Mouse (Mus musculus): Measurements from ENCODE around the gene Rnf130. TPM values are rescaled to one million over a fixed set of nuclear protein-coding genes. Genes with fewer than 3 reads are reported as not detected.

The Rnf130 gene
- polyA plus RNA-seq, 1 experiment from 2014 or later: 84.2 TPM

DNA sequence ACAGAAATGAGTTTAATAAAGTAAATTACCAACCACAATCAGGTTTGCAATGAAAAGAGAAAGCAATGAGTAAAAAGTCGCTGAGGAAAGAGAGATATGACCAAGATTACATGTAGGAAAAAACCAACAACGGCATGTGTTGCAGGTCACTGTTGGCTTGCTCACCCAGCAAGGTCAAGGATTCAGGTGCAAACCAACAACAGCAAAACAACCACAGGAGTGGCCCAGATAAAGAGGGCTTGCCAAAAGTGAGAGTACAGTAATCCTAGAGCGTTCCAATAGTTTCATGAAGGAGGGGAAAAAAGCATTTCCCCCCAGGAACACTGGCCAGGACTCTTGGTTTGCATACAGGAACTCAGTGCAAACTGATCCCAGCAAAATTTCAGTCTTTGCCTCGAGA lies 28.7 kb upstream of the Rnf130 start:
- no peak overlapping the region for H3K9ac ChIP-seq
- no peak overlapping the region for H3K27ac ChIP-seq
- WGBS: 79% methylated on average over 4 of the region's 4 CpGs
- H3K27me3 ChIP-seq: no peaks in the 10 kb centered on the region
- H3K4me2 ChIP-seq (replicated peaks): no peak overlapping the region
- no peak overlapping the region for H3K4me3 ChIP-seq
- no peak for ATAC-seq (ENCODE audit: low FRiP score)
- no peaks in the 10 kb centered on the region for H3K4me1 ChIP-seq
- no peaks in the 10 kb centered on the region for H3K36me3 ChIP-seq
- H3K9me3 ChIP-seq (replicated peaks): no peaks in the 10 kb centered on the region

DNA sequence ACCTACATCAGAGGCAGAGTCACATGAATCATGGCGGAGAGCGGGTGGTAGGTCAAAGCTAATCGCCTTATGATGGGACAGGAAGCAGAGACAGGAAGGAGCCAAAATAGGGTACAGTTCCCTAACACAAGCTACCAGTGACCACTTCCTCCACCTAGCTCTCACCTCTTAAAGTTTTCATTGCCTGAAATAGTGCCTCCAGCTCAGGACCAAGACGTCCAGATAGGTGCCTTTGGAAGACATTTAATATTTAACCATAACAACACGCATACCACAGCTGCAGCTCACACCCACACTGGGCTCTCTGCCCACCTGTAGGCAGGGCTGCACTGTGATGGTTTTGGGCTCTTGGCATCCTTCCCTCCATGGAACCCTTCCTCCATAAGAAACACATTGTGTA lies 27.8 kb upstream of the Rnf130 start:
- Histone ChIP-seq H3K4me2 (replicated peaks) (no peak overlapping the region), H3K9me3 (replicated peaks) (no peaks in the 10 kb centered on the region), H3K36me3 (no peaks in the 10 kb centered on the region), H3K4me1 (no peaks in the 10 kb centered on the region), H3K4me3 (no peak overlapping the region), H3K9ac (no peak overlapping the region), H3K27ac (no peak overlapping the region), H3K27me3 (no peaks in the 10 kb centered on the region)
- no peak for ATAC-seq (ENCODE audit: low FRiP score)
- WGBS: 87% methylated on average over 5 of the region's 5 CpGs

DNA sequence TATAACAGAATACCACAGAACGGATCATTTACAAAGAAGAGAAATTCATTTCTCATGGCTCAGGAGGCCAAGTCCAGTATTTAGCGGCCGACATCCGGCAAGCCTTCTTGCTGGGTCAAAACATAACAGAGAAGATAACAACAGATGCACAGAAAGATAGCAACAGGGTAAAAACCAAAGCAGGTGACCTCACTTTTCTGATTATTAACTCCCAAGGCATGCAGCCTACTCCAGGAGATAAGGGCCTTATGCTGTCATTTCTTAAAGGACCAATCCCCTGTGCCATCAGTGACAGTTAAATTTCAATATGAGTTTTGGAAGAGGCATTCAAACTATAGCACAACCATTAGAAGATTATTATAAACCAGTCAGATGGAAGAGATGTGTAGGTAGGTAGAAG lies 22.3 kb upstream of the Rnf130 start:
- no peaks in the 10 kb centered on the region for H3K27me3 ChIP-seq
- no peak for ATAC-seq (ENCODE audit: low FRiP score)
- WGBS: 94% methylated on average over 4 of the region's 4 CpGs

DNA sequence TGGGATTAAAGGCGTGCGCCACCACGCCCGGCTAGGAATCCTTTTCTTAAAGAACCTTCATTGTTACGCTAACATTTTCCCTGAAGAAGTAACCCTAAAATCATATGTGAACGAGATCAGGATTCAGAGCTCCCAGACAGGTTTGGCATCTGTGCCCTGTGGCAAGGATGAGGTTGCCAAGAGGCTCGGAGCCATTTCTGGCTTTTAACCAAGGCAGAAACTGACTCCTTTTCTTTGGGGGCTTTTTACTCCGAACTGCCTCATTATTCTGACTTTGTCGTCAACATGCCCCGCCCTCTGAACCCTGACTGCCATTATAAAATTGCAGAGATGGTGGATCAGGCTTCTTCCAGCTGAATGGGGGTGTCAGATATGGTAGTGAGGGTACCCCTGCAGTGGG lies 17.4 kb upstream of the Rnf130 start:
- H3K36me3 ChIP-seq: no peaks in the 10 kb centered on the region
- H3K9ac ChIP-seq: no peak overlapping the region
- no peaks in the 10 kb centered on the region for H3K4me1 ChIP-seq
- no peak overlapping the region for H3K4me3 ChIP-seq
- no peak overlapping the region for H3K4me2 ChIP-seq (replicated peaks)
- H3K9me3 ChIP-seq (replicated peaks): no peaks in the 10 kb centered on the region
- H3K27ac ChIP-seq: no peak overlapping the region
- no peak for ATAC-seq (ENCODE audit: low FRiP score)
- WGBS: 72% methylated on average over 10 of the region's 10 CpGs
- no peaks in the 10 kb centered on the region for H3K27me3 ChIP-seq

More for the DNA sequence above, 22.3 kb upstream of the Rnf130 start:
- Histone ChIP-seq H3K4me1 (no peaks in the 10 kb centered on the region), H3K9ac (no peak overlapping the region), H3K27ac (no peak overlapping the region), H3K36me3 (no peaks in the 10 kb centered on the region), H3K4me2 (replicated peaks) (no peak overlapping the region), H3K9me3 (replicated peaks) (no peaks in the 10 kb centered on the region), H3K4me3 (no peak overlapping the region)

DNA sequence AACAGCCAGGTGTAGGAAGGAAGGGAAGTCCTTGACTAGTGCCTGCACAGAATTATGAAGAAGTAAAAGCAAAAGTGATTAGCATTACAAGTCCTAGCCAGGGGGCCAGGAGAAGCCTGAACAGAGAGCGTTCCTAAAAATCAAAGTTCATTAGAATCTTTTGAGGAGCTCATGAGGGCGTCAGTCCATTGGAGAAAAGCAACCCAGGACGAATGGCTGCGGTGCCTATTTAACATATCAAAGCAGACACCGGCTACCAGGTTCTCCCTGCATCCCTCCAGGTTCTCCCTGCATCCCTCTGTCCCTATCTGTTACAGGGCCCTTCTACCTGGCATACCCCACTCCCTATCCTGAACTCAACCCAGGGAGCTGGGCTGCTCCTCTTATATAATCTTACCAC lies 16.9 kb upstream of the Rnf130 start:
- H3K9ac ChIP-seq: no peak overlapping the region
- ATAC-seq (ENCODE audit: low FRiP score): no peak
- 20% methylated on average over 5 of the region's 5 CpGs for WGBS
- no peaks in the 10 kb centered on the region for H3K9me3 ChIP-seq (replicated peaks)
- no peaks in the 10 kb centered on the region for H3K36me3 ChIP-seq
- H3K27ac ChIP-seq: no peak overlapping the region
- no peak overlapping the region for H3K4me2 ChIP-seq (replicated peaks)
- H3K4me3 ChIP-seq: no peak overlapping the region
- no peaks in the 10 kb centered on the region for H3K4me1 ChIP-seq
- no peaks in the 10 kb centered on the region for H3K27me3 ChIP-seq

DNA sequence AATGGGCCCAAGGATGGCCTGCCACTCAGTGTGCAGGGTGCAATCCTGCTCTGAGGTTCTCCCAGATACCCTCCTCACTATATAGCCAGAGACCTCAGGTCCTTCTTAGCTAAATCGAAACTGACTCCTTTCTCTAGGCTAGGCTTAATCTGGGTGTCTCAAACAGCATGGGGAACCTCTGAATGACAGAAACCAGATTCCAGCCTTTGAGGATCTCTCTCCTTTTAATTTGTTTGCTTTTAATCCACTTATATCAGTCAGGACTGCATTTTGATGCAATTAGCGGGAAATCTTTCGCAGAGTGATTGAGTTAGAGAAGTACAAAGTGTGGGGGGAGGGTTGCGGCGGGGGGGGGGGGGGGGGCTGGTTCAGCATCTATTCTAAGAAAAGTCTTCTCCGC lies 12.1 kb upstream of the Rnf130 start:
- no peaks in the 10 kb centered on the region for H3K9me3 ChIP-seq (replicated peaks)
- no peak overlapping the region for H3K4me3 ChIP-seq
- no peaks in the 10 kb centered on the region for H3K4me1 ChIP-seq
- ATAC-seq (ENCODE audit: low FRiP score): no peak
- WGBS: 74% methylated on average over 6 of the region's 6 CpGs
- no peaks in the 10 kb centered on the region for H3K36me3 ChIP-seq
- no peaks in the 10 kb centered on the region for H3K27me3 ChIP-seq
- H3K9ac ChIP-seq: no peak overlapping the region
- no peak overlapping the region for H3K27ac ChIP-seq
- no peak overlapping the region for H3K4me2 ChIP-seq (replicated peaks)

DNA sequence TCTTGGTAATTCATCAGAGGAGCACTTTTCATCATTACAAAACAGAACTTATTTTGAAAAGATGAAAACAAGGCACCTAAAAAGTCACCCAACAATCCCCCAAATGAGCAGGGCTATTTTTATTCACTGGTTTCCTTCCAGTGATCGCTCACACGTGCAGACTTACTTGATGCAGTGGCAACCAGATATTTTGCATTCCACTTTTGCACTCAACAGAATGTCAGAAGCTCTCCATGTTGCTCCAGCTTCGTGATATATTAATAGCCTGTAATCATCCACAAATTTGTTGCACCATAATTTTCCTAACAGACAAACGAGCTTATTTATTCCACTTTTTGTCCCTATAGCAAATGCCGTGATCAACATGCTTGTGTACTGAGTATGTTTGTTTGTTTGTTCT lies 8.6 kb upstream of the Rnf130 start:
- Histone ChIP-seq H3K9me3 (replicated peaks) (no peaks in the 10 kb centered on the region), H3K4me2 (replicated peaks) (no peak overlapping the region), H3K4me1 (no peaks in the 10 kb centered on the region), H3K27me3 (no peaks in the 10 kb centered on the region), H3K4me3 (no peak overlapping the region), H3K9ac (no peak overlapping the region), H3K27ac (no peak overlapping the region), H3K36me3 (no peaks in the 10 kb centered on the region)
- ATAC-seq (ENCODE audit: low FRiP score): no peak
- 87% methylated on average over 5 of the region's 5 CpGs for WGBS

DNA sequence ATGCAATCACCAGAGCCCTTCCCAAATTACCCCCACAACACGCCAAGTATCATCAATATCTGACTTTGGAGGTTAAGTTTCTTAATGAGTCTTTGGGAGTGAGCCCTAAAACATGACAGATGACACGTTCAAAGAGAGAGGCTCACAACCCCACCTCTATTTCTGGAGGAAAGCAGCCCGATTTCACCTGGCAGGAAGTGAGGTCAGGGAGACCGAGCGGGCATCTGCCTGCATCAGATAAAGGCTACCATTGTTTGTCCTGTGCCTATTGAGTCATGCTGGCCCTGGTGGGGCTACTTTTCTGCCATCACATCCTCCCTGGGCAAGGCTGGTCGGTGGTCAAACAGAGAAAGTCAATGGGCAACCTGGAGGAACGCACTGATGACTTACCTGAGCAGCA lies 7.6 kb upstream of the Rnf130 start:
- ATAC-seq (ENCODE audit: low FRiP score): no peak
- no peak overlapping the region for H3K4me3 ChIP-seq
- no peak overlapping the region for H3K9ac ChIP-seq
- H3K27ac ChIP-seq: no peak overlapping the region
- no peaks in the 10 kb centered on the region for H3K9me3 ChIP-seq (replicated peaks)
- no peaks in the 10 kb centered on the region for H3K36me3 ChIP-seq
- 0 out of 2 replicates have a peak, but pooled peaks cover 1% of the 10 kb centered on the region for H3K27me3 ChIP-seq
- 76% methylated on average over 7 of the region's 7 CpGs for WGBS
- H3K4me2 ChIP-seq (replicated peaks): no peak overlapping the region
- no peaks in the 10 kb centered on the region for H3K4me1 ChIP-seq

DNA sequence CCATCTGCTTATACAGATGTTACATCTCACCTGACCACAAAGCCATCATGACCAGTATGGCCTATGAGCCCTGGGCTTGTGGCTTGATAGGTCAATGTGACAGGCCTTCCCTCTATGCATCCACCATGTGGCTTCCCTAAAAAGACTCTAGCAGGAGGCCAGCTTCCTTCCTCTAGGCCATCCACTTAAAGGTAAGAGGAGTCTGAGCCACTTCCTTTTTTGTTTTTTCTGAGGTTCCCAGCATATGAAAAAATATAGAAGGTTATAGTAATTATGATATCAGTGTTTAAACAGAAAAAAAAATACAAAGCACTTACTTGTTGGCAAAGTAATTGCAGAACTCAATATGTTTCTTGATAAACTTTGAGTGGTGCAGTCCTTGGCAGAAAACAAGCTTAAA lies 6.3 kb upstream of the Rnf130 start:
- 0 out of 2 replicates have a peak, but pooled peaks cover 10% of the 10 kb centered on the region for H3K27me3 ChIP-seq
- no peak for ATAC-seq (ENCODE audit: low FRiP score)
- no peaks in the 10 kb centered on the region for H3K4me1 ChIP-seq
- H3K9ac ChIP-seq: no peak overlapping the region
- no peaks in the 10 kb centered on the region for H3K9me3 ChIP-seq (replicated peaks)
- no peaks in the 10 kb centered on the region for H3K36me3 ChIP-seq
- no peak overlapping the region for H3K4me3 ChIP-seq
- H3K4me2 ChIP-seq (replicated peaks): no peak overlapping the region
- H3K27ac ChIP-seq: no peak overlapping the region

DNA sequence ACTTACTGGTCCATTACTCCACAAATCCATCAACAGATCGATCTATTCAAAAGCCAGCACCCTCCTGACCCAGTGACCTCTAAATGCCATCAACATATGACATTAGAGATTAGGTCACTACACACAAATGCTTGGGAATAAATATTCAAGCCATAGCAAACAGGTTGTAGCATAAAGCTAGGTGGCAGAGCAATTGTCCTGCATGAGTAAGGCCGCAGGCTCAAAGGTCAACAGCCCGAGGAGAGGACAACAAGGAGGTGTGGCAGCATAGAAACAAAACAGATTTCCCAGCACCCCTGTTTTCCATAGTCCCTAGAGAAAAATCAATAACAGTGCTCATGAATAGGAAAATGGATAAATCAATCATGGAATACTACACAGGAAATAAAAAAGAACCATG lies 3.1 kb upstream of the Rnf130 start:
- H3K4me2 ChIP-seq (replicated peaks): no peak overlapping the region
- H3K36me3 ChIP-seq: no peaks in the 10 kb centered on the region
- H3K27ac ChIP-seq: no peak overlapping the region
- H3K9ac ChIP-seq: no peak overlapping the region
- H3K4me3 ChIP-seq: no peak overlapping the region
- H3K27me3 ChIP-seq: peaks cover 15% of the 10 kb centered on the region; the same call in 1 of the 2 replicates
- peaks cover 6% of the 10 kb centered on the region for H3K4me1 ChIP-seq
- WGBS: 65% methylated on average over 3 of the region's 3 CpGs
- H3K9me3 ChIP-seq (replicated peaks): no peaks in the 10 kb centered on the region
- ATAC-seq (ENCODE audit: low FRiP score): no peak

DNA sequence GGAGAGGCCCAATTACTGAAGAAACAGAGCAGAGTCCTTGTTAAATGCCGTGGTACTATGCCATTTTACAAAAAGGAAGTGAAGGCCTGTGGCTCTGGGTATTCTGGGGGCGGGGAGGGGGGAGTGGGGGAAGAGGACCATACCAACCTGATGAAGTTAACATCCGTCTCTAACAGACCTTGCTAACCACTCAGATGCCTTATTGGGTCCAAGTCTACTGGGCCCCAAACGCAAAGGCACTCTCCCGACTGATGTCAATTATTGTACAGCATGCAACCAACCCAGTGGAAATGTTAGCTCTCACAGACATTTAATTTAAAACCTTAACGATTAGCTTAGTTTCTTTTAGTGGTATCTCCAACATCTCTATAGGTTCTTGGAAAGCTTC lies 707 bp upstream of the Rnf130 start:
- no peak overlapping the region for H3K9ac ChIP-seq
- ATAC-seq (ENCODE audit: low FRiP score): peak; percentile 39
- H3K4me3 ChIP-seq: peak overlapping the region; percentile 96
- peaks cover 25% of the 10 kb centered on the region for H3K4me1 ChIP-seq
- peak overlapping the region; percentile 72 for H3K4me2 ChIP-seq (replicated peaks)
- peaks cover 15% of the 10 kb centered on the region; the same call in 1 of the 2 replicates for H3K27me3 ChIP-seq
- H3K27ac ChIP-seq: no peak overlapping the region
- no peaks in the 10 kb centered on the region for H3K36me3 ChIP-seq
- WGBS: 60% methylated on average over 6 of the region's 6 CpGs
- H3K9me3 ChIP-seq (replicated peaks): no peaks in the 10 kb centered on the region

DNA sequence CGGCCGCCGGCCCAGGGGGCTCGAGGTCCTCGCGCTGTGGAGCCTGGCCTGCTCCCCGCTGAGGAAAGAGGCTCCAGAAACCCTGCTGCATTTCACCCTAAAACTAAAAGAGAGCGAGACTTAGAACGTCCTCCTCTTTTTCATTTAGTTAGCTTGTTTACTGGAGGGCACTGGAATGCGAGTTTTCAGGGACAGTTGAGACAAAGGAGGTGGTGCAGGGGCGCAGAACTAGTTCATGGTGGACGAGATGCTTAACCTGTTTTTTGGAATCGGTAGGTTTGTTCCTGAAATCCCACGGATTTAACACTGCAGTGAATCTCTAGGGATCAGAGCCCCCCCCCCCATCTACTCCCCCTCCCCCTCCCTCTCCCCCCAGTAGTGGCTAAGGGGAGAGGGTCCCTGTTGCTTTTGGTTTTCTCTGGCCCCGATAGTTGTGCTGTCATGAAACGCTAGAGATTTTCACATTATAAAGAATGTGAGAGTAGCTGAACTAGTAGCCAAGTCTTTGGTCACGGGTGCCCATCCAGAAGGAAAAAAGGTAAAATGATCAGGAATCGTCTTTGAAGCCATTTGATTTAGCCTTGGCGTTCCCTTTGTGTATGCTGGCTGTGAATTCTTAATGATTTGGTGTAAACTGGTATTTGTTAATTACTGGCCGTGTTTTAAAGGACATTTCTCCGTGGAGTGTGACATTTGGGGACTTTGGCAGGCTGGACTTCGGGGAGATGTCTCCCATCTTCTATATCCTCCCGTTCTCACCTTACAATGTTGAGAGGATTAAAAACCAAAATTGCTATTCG lies 775 bp downstream of the Rnf130 start:
- 7% methylated on average over 24 of the region's 24 CpGs for WGBS
- ATAC-seq (ENCODE audit: low FRiP score): no peak; the same call in 1 of the 2 replicates
- Histone ChIP-seq H3K4me1 (peaks cover 25% of the 10 kb centered on the region), H3K9ac (peak overlapping the region; percentile 99), H3K9me3 (replicated peaks) (no peaks in the 10 kb centered on the region), H3K4me3 (peak overlapping the region; percentile 96), H3K36me3 (no peaks in the 10 kb centered on the region), H3K4me2 (replicated peaks) (peak overlapping the region; percentile 72), H3K27ac (peak overlapping the region; percentile 93), H3K27me3 (peaks cover 15% of the 10 kb centered on the region; the same call in 1 of the 2 replicates)

DNA sequence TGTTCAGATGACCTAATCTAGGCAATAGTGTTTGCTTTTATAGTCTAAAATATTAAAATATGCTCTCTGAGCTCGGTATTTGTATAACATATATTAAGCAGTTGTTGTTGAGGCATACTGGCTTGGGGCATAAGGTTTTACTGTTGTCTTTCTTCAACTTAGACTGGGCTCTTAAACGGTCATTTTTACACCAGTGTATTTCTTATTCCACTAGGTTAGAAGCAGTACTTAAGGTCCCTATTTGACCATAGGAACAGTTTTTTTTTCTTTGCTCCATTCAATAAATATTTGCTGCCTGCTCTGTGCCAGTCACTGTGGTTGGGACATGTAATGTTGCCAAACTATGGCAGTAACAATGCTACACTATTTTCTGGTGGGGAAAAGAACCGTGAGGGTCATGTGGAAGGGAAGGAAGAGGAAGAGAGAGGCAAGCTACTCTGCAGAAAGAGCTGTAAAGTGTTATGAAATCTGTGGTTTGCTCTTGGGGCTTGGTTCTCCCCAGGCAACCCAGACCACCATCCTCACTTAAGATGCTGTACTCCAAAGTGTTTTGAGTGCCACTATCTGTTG lies 1.5 kb downstream of the Rnf130 start:
- Histone ChIP-seq H3K27ac (no peak overlapping the region), H3K4me3 (peak overlapping the region; percentile 96), H3K4me2 (replicated peaks) (peak overlapping the region; percentile 72), H3K9me3 (replicated peaks) (no peaks in the 10 kb centered on the region), H3K27me3 (peaks cover 15% of the 10 kb centered on the region; the same call in 1 of the 2 replicates), H3K9ac (peak overlapping the region; percentile 99), H3K4me1 (peaks cover 25% of the 10 kb centered on the region), H3K36me3 (no peaks in the 10 kb centered on the region)
- ATAC-seq (ENCODE audit: low FRiP score): no peak
- WGBS: 34% methylated on average over 3 of the region's 3 CpGs

Measured in hindbrain, embryonic 12.5 days (tissue).